Mouse (Mus musculus) cerebellum, adult 11-12 months (tissue): ENCODE measurements around the gene Afmid.
"Not testable (repeated sequence)": the region's sequence is repeated elsewhere in the genome, so short reads cannot be mapped to it uniquely, and the experiment has no call there.

Source experiments
- DNase-seq: peaks from one replicate; pipeline ENCODE4 v3.0.0; 2022

The Afmid gene

GRCm38 (mm10) chr11:117826916-117827315 is 1.2 kb downstream of the Afmid start:
- no peak for DNase-seq

- no peak for DNase-seq
Measured at GRCm38 (mm10) chr11:117827386-117827785, 1.7 kb downstream of the Afmid start.

- DNase-seq = no peak
Measured at GRCm38 (mm10) chr11:117828149-117828887, 2.6 kb downstream of the Afmid start.

GRCm38 (mm10) chr11:117828888-117829604 is 3.3 kb downstream of the Afmid start:
- DNase-seq = no peak

GRCm38 (mm10) chr11:117829671-117830215 is 4.0 kb downstream of the Afmid start:
- DNase-seq = no peak

- no peak for DNase-seq
Measured at GRCm38 (mm10) chr11:117830401-117830800, 4.7 kb downstream of the Afmid start.

GRCm38 (mm10) chr11:117832086-117832969 is 6.6 kb downstream of the Afmid start:
- no peak for DNase-seq

- DNase-seq = not testable (repeated sequence)
Measured at GRCm38 (mm10) chr11:117833509-117833908, 7.8 kb downstream of the Afmid start.

GRCm38 (mm10) chr11:117834086-117834485 is 8.4 kb downstream of the Afmid start:
- DNase-seq = no peak

GRCm38 (mm10) chr11:117836306-117836705 is 10.6 kb downstream of the Afmid start:
- no peak for DNase-seq

- no peak for DNase-seq
Measured at GRCm38 (mm10) chr11:117838572-117838971, 12.8 kb downstream of the Afmid start.

GRCm38 (mm10) chr11:117839021-117839420 is 13.3 kb downstream of the Afmid start:
- DNase-seq = no peak

- no peak for DNase-seq
Measured at GRCm38 (mm10) chr11:117840910-117841309, 15.2 kb downstream of the Afmid start.

- no peak for DNase-seq
Measured at GRCm38 (mm10) chr11:117843434-117843833, 17.7 kb downstream of the Afmid start.

GRCm38 (mm10) chr11:117844997-117845396 is 19.3 kb downstream of the Afmid start:
- no peak for DNase-seq

GRCm38 (mm10) chr11:117845651-117846050 is 19.9 kb downstream of the Afmid start:
- DNase-seq = no peak

GRCm38 (mm10) chr11:117846640-117847039 is 20.9 kb downstream of the Afmid start:
- DNase-seq = no peak

- no peak for DNase-seq
Measured at GRCm38 (mm10) chr11:117847593-117848215, 22.0 kb downstream of the Afmid start.

GRCm38 (mm10) chr11:117848271-117848984 is 22.7 kb downstream of the Afmid start:
- no peak for DNase-seq

- peak; percentile 95 for DNase-seq
Measured at GRCm38 (mm10) chr11:117848985-117849671, 23.4 kb downstream of the Afmid start, which contains the start of gene Birc5. Gene Birc5 (plus strand): TSS chr11:117849251.

GRCm38 (mm10) chr11:117852875-117853274 is 27.2 kb downstream of the Afmid start:
- no peak for DNase-seq
